Mouse (Mus musculus): Measurements from ENCODE around the gene Ugt1a6b.

DNA sequence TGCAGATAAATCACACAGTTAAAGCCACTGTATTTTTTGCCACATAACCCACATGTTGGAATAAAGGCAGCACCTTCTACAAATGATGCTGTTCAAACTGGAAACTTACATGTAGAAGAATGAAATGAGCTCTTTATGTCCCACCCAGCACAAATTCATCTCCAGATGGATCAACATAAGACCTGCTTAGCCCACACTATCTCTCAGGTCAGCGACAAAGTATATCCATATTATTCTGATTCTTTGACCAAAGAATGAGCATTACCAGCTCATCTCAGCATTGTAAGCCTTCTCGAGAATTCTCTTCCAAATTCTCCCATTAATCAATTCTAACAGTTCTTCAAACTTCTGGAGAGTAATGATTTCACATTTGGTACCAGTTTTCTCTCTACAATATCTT, 119.2 kb downstream of the Ugt1a6b start:
- TF ChIP-seq CTCF (IDR thresholded peaks at IDR 0.05; ENCODE audit: low read depth): no peak
- TF ChIP-seq EP300 (optimal IDR thresholded peaks at IDR 0.05): no peak
